Mouse (Mus musculus) liver, postnatal 0 days (tissue): Measurements from ENCODE around the gene Supt6.

ENCODE experiments used
- CTCF ChIP-seq: sonication (generic); IDR thresholded peaks from 2 replicates; pipeline ENCODE4 v1.5.1; 2016; ENCODE audit warnings: antibody characterized with exemption, low read depth
- EP300 ChIP-seq: IDR thresholded peaks from 2 replicates; pipeline ENCODE4 v1.6.1; 2016; ENCODE audit warnings: antibody characterized with exemption, low read depth, mild to moderate bottlenecking

DNA sequence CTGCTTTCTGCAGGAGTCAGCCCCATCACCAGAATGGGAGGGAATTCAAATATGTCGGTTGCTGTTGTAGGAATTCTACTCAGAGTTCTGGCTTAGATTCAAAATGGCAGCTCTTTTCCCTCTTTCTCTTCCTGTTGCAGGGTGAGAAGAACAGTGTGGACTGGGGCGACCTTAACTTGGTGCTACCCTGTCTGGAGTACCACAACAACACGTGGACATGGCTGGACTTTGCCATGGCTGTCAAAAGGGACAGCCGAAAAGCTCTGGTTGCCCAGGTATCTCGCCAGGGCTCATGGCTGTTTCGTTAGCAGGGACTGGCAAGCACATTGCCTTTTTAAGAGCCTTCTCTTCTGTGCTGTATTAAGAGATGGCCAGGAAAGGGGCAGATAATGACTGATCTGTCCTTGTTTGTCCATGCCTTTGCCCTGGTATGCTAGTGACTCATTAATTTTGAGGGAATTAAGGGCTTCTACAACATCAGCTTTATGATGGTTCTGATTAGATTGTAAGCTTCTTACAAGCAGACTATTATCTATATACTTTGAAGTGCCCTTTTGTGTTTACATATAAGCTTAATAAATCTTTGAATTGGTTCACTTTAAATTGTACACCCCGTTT is 43.5 kb upstream of the Supt6 start:
- TF ChIP-seq CTCF: no peak
- no peak for TF ChIP-seq EP300
